Mouse (Mus musculus): ENCODE results near the gene Bach1. TPM values are rescaled to one million over a fixed set of nuclear protein-coding genes. Genes with fewer than 3 reads are reported as not detected.

Gene Bach1
- polyA plus RNA-seq, 1 experiment from 2014 or later = 9.2 TPM

DNA sequence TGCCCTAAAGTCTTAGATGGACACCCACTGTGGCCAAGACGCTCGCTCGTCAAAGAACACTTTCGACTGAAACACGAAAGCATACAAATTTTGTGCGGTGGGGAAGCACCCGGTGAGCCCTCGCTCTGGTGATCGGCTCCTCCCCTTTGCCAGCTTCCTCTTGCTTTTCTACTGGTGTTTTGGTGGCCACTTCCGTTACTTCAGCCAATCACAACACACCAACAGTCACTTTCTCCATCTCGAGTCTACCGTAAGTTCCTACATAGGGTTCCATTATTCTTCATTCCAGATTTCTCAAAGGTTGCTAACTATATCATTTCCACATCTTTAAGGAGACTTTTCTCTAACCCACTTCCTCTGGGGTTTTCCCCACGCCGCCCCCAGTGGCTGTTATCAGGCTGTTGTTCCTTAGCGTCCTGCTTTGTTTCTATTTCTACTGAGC lies 65.9 kb downstream of the Bach1 start:
- Histone ChIP-seq H3K36me3 (no peaks in the 10 kb centered on the region), H3K27me3 (replicated peaks) (no peaks in the 10 kb centered on the region), H3K27ac (replicated peaks) (no peak overlapping the region), H3K9me3 (no peaks in the 10 kb centered on the region), H3K9ac (no peak overlapping the region), H3K4me3 (no peak overlapping the region), H3K4me2 (no peak overlapping the region), H3K4me1 (no peaks in the 10 kb centered on the region)
- WGBS = 81% methylated on average over 15 of the region's 15 CpGs
- ATAC-seq (ENCODE audit: extremely low read depth, insufficient number of reproducible peaks, low FRiP score, low TSS enrichment) = no peak

DNA sequence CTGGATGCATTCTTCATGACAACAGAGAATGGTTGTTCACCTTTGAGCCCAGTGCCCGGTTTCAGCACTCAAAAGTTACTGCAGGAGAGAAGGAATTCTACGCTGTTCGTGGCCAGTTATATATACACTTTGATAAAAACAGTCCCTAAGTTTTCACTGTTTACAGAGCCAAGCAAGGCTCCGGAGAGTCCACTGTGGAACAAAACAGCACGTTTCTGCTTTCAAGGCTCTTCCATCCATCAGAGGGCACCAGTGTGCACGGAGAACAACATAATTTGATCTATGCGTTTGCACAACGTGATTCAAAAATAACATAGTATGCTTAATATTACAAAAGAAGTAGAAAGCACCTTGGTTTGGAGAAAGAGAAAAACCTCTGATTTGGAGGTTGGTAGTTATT lies 67.2 kb downstream of the Bach1 start:
- Histone ChIP-seq H3K27ac (replicated peaks) (no peak overlapping the region), H3K4me2 (no peak overlapping the region), H3K9ac (no peak overlapping the region), H3K27me3 (replicated peaks) (no peaks in the 10 kb centered on the region), H3K4me3 (no peak overlapping the region), H3K4me1 (no peaks in the 10 kb centered on the region), H3K36me3 (no peaks in the 10 kb centered on the region), H3K9me3 (no peaks in the 10 kb centered on the region)
- no peak for ATAC-seq (ENCODE audit: extremely low read depth, insufficient number of reproducible peaks, low FRiP score, low TSS enrichment)
- WGBS = 60% methylated on average over 8 of the region's 8 CpGs

DNA sequence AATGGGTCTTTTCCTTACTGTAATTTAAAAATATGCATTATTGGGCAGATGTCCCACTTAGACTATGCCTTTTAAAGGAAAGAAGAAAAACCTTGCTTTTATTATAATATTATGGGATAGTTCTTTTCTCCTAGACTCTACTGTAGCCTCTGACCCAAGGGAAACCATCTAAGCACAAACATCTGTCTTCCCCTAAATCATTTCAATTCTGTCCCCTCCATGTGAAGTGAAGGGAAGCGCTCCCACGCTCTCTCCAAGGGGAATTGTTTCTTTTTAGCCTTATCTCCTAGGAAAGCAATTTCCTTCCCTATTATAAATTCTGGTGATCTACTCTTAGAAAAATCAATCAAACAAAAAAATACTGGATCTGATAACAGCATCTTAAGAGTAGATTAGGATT lies 71.8 kb downstream of the Bach1 start:
- ATAC-seq (ENCODE audit: extremely low read depth, insufficient number of reproducible peaks, low FRiP score, low TSS enrichment) = no peak

DNA sequence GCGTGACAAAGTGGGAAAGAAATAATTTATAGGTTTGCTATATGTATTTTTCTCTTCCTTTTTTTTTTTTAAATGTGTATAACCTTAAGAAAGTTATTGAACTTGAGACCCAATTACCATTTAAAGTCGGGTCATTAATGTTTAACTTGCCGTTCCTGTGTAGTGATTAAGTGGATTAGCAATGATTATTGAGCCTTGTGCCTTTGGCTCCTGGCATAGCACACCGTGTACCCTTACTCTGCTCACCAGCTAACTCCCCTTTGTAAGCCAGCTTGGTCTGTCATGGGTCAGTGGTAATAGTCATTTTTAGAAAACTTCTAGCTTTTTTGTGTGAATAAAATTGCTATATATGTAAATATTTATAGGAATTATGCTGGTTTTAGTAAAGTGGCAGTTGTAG lies 73.2 kb downstream of the Bach1 start:
- no peak overlapping the region for H3K4me2 ChIP-seq
- H3K27ac ChIP-seq (replicated peaks) = no peak overlapping the region
- H3K27me3 ChIP-seq (replicated peaks) = no peaks in the 10 kb centered on the region
- H3K36me3 ChIP-seq = no peaks in the 10 kb centered on the region
- ATAC-seq (ENCODE audit: extremely low read depth, insufficient number of reproducible peaks, low FRiP score, low TSS enrichment) = no peak
- 79% methylated on average over 4 of the region's 4 CpGs for WGBS
- no peak overlapping the region for H3K9ac ChIP-seq
- no peaks in the 10 kb centered on the region for H3K4me1 ChIP-seq
- no peak overlapping the region for H3K4me3 ChIP-seq
- H3K9me3 ChIP-seq = no peaks in the 10 kb centered on the region

More for the DNA sequence above, 71.8 kb downstream of the Bach1 start:
- Histone ChIP-seq H3K4me2 (no peak overlapping the region), H3K9me3 (no peaks in the 10 kb centered on the region), H3K27me3 (replicated peaks) (no peaks in the 10 kb centered on the region), H3K27ac (replicated peaks) (no peak overlapping the region), H3K4me1 (no peaks in the 10 kb centered on the region), H3K9ac (no peak overlapping the region), H3K4me3 (no peak overlapping the region), H3K36me3 (no peaks in the 10 kb centered on the region)
- 68% methylated on average over 2 of the region's 2 CpGs for WGBS

DNA sequence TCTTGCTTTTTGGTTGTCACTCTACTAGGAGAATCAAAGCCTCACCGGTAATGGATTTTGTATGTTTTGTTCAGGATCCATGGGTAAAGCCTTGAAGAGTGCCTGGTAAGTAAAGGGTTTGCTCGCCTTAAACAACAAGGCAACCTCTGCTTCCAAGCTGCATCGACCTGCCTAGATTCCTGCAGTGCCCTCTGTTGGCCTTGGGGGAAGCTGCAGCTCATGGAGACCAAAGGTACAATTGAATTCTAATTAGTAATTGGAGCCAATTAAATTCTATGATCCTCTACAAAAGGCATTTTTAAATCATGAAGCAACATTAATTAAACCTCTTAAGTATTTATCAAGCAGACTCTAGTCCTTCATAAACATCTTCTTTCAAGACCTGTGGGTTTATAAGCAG lies 75.7 kb downstream of the Bach1 start:
- Histone ChIP-seq H3K4me1 (no peaks in the 10 kb centered on the region), H3K27me3 (replicated peaks) (no peaks in the 10 kb centered on the region), H3K4me3 (no peak overlapping the region), H3K27ac (replicated peaks) (no peak overlapping the region), H3K4me2 (no peak overlapping the region), H3K9ac (no peak overlapping the region), H3K9me3 (no peaks in the 10 kb centered on the region), H3K36me3 (no peaks in the 10 kb centered on the region)
- 52% methylated on average over 3 of the region's 3 CpGs for WGBS
- ATAC-seq (ENCODE audit: extremely low read depth, insufficient number of reproducible peaks, low FRiP score, low TSS enrichment) = no peak

DNA sequence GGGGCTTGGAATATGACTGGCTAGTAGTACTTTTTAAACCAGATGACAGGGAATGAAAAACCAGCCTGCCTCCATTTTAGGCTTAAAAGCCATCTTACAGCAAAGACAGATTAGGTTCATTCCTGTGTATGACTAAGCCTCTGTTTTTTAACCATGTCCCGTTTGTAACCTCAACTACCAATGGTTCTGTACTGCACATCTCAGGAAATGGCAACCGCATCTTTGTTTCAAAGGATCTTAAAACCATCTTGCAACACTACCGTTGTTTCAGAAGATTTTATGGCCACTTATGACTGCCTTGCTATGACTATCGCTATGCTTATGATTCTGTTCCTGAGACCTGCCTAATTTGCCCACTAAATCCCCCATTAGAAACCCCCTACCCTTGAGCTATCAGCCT lies 78.6 kb downstream of the Bach1 start:
- no peaks in the 10 kb centered on the region for H3K4me1 ChIP-seq
- H3K4me2 ChIP-seq = no peak overlapping the region
- no peaks in the 10 kb centered on the region for H3K36me3 ChIP-seq
- no peak overlapping the region for H3K4me3 ChIP-seq
- H3K27ac ChIP-seq (replicated peaks) = no peak overlapping the region
- H3K9me3 ChIP-seq = no peaks in the 10 kb centered on the region
- H3K9ac ChIP-seq = no peak overlapping the region
- 74% methylated on average over 4 of the region's 4 CpGs for WGBS
- ATAC-seq (ENCODE audit: extremely low read depth, insufficient number of reproducible peaks, low FRiP score, low TSS enrichment) = no peak
- no peaks in the 10 kb centered on the region for H3K27me3 ChIP-seq (replicated peaks)

DNA sequence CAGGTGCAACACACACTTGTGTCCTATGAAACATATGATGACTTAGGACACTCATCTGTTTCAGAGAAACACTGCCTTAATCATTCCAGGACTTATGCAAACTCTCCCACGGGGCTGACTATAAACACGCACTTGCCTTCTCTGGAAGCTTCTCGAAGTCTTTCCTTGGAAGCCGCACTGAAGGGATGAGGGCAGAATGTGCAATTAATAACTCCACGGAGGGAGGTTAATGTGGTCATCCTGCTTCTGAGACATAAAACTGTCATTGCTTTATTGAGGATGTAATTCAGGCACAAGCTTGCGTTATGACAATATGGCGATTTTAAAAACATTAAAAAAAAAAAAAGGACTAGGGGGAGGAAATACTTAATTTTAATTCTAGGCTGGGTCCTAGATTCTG lies 82.9 kb downstream of the Bach1 start:
- no peak overlapping the region for H3K9ac ChIP-seq
- H3K27me3 ChIP-seq (replicated peaks) = no peaks in the 10 kb centered on the region
- H3K4me3 ChIP-seq = no peak overlapping the region
- no peak overlapping the region for H3K27ac ChIP-seq (replicated peaks)
- no peaks in the 10 kb centered on the region for H3K36me3 ChIP-seq
- H3K4me1 ChIP-seq = peaks cover 17% of the 10 kb centered on the region
- 82% methylated on average over 7 of the region's 7 CpGs for whole genome bisulfite sequencing
- ATAC-seq (ENCODE audit: extremely low read depth, insufficient number of reproducible peaks, low FRiP score, low TSS enrichment) = no peak
- no peak overlapping the region for H3K4me2 ChIP-seq
- no peaks in the 10 kb centered on the region for H3K9me3 ChIP-seq

Other genes starting within 250 kb of the Bach1 start
- 30.2 and 37.1 TPM in 2 replicates for gene Usp16, start 244.2 kb upstream of the Bach1 start, polyA plus RNA-seq (2015; fragmentation: Nextera tagmentation; extraction: Ambion mirVana)
- 290 and 329 TPM in 2 replicates for gene Cct8, start 203.1 kb upstream of the Bach1 start, polyA plus RNA-seq (2015; fragmentation: Nextera tagmentation; extraction: Ambion mirVana)
- 0.31 and 0.46 TPM in 2 replicates for gene Map3k7cl, start 145.6 kb upstream of the Bach1 start, polyA plus RNA-seq (2015; fragmentation: Nextera tagmentation; extraction: Ambion mirVana)